Mouse (Mus musculus) MEL (cell line): ENCODE measurements around the gene Tsfm. TPM values are rescaled to one million over a fixed set of nuclear protein-coding genes. Genes with fewer than 3 reads are reported as not detected.

ENCODE experiments used
- DNase-seq: peaks from one replicate; pipeline ENCODE4 v3.0.0; 2011; ENCODE audit warnings: low read depth, low spot score
- H3K27ac ChIP-seq: 2 replicates; pipeline ENCODE4 v1.5.1; 2012; ENCODE audit warnings: low read depth, mild to moderate bottlenecking, control low read depth, low read length, moderate library complexity; ENCODE audit not compliant: control insufficient read depth
- H3K27me3 ChIP-seq, 2 experiments: fragments of 150-350 bp in 1 of 2; sonication (generic) in 1 of 2; 2 replicates each; pipeline ENCODE4 v1.6.1; 2012; ENCODE audit warnings: low read length in 2 of 2, mild to moderate bottlenecking in 2 of 2, improper control_type of control experiment in 1 of 2, moderate library complexity in 1 of 2; ENCODE audit not compliant: insufficient read depth in 2 of 2, control insufficient read depth in 1 of 2
- H3K36me3 ChIP-seq, 2 experiments: 2 replicates each; pipeline ENCODE4 v1.6.1; 2012 to 2014; ENCODE audit warnings: low read length in 2 of 2, improper control_type of control experiment in 1 of 2, inconsistent platforms in 1 of 2, mild to moderate bottlenecking in 1 of 2; ENCODE audit not compliant: insufficient read depth in 2 of 2, control insufficient read depth in 1 of 2
- H3K4me1 ChIP-seq, 2 experiments: fragments of 150-350 bp in 1 of 2; sonication (generic) in 1 of 2; 2 replicates each; pipeline ENCODE4 v1.6.1; 2012; ENCODE audit warnings: low read length in 2 of 2, improper control_type of control experiment in 1 of 2, mild to moderate bottlenecking in 1 of 2; ENCODE audit not compliant: insufficient read depth in 2 of 2, control insufficient read depth in 1 of 2
- H3K4me3 ChIP-seq, 2 experiments: fragments of 150-350 bp in 1 of 2; sonication (generic) in 1 of 2; 2 replicates each; pipeline ENCODE4 v1.5.1; 2012; ENCODE audit warnings: low read depth in 2 of 2, low read length in 2 of 2, mild to moderate bottlenecking in 2 of 2, moderate library complexity in 2 of 2, control low read depth in 1 of 2, improper control_type of control experiment in 1 of 2; ENCODE audit not compliant: control insufficient read depth in 1 of 2, insufficient read depth in 1 of 2
- H3K79me2 ChIP-seq: 2 replicates; pipeline ENCODE4 v1.6.1; 2012; ENCODE audit warnings: mild to moderate bottlenecking, low read length, moderate library complexity; ENCODE audit not compliant: control insufficient read depth, poor library complexity, insufficient read depth
- H3K9ac ChIP-seq: 2 replicates; pipeline ENCODE4 v1.6.1; 2012; ENCODE audit warnings: low read depth, mild to moderate bottlenecking, control low read depth, low read length, moderate library complexity; ENCODE audit not compliant: control insufficient read depth, poor library complexity, severe bottlenecking
- H3K9me3 ChIP-seq: fragments of 150-350 bp; sonication (generic); replicated peaks from 2 replicates; pipeline ENCODE4 v1.6.1; 2012; ENCODE audit warnings: mild to moderate bottlenecking, low read length, improper control_type of control experiment, moderate library complexity; ENCODE audit not compliant: insufficient read depth
- CHD1 ChIP-seq: IDR thresholded peaks from 2 replicates; pipeline ENCODE4 v1.6.1; 2012; ENCODE audit warnings: low read depth, mild to moderate bottlenecking, inconsistent platforms, low read length, improper control_type of control experiment
- E2F4 ChIP-seq: IDR thresholded peaks from 2 replicates; pipeline ENCODE4 v1.6.1; 2011; ENCODE audit warnings: low read depth, low read length, improper control_type of control experiment, borderline replicate concordance
- ELF1 ChIP-seq: IDR thresholded peaks from 2 replicates; pipeline ENCODE4 v1.6.1; 2014; ENCODE audit warnings: low read depth, mild to moderate bottlenecking, inconsistent platforms, low read length, improper control_type of control experiment, moderate library complexity
- EP300 ChIP-seq, 2 experiments: IDR thresholded peaks; 2 replicates each; pipeline ENCODE4 v1.6.1; 2011; ENCODE audit warnings: improper control_type of control experiment in 2 of 2, low read length in 2 of 2, low read depth in 1 of 2, mild to moderate bottlenecking in 1 of 2
- ETS1 ChIP-seq: IDR thresholded peaks from 2 replicates; pipeline ENCODE4 v1.6.1; 2012; ENCODE audit warnings: low read depth, mild to moderate bottlenecking, inconsistent platforms, low read length, improper control_type of control experiment, moderate library complexity
- GABPA ChIP-seq: IDR thresholded peaks from 2 replicates; pipeline ENCODE4 v1.6.1; 2012; ENCODE audit warnings: low read depth, mild to moderate bottlenecking, inconsistent platforms, low read length, improper control_type of control experiment, moderate library complexity
- HCFC1 ChIP-seq: IDR thresholded peaks from 2 replicates; pipeline ENCODE4 v1.6.1; 2012; ENCODE audit warnings: low read depth, mild to moderate bottlenecking, inconsistent platforms, low read length, improper control_type of control experiment, moderate library complexity
- JUND ChIP-seq: IDR thresholded peaks from 2 replicates; pipeline ENCODE4 v1.6.1; 2011; ENCODE audit warnings: low read depth, mild to moderate bottlenecking, improper control_type of control experiment, low read length
- KAT2A ChIP-seq: conservative IDR thresholded peaks from 2 replicates; pipeline ENCODE4 v1.6.1; 2012; ENCODE audit warnings: low read depth, low read length, improper control_type of control experiment, inconsistent platforms
- MYB ChIP-seq: IDR thresholded peaks from 2 replicates; pipeline ENCODE4 v1.6.1; 2011; ENCODE audit warnings: mild to moderate bottlenecking, low read depth, low read length, improper control_type of control experiment
- NRF1 ChIP-seq: IDR thresholded peaks from 2 replicates; pipeline ENCODE4 v1.6.1; 2014; ENCODE audit warnings: low read depth, mild to moderate bottlenecking, inconsistent platforms, low read length, improper control_type of control experiment, moderate library complexity; ENCODE audit not compliant: poor library complexity, insufficient read depth, severe bottlenecking
- POLR2AphosphoS5 ChIP-seq: IDR thresholded peaks from 2 replicates; pipeline ENCODE4 v1.6.1; 2012; ENCODE audit warnings: low read depth, borderline replicate concordance, mild to moderate bottlenecking, inconsistent platforms, low read length, moderate library complexity, mixed read lengths
- RCOR1 ChIP-seq: IDR thresholded peaks from 2 replicates; pipeline ENCODE4 v1.6.1; 2012; ENCODE audit warnings: low read depth, mild to moderate bottlenecking, inconsistent platforms, low read length, improper control_type of control experiment
- SIN3A ChIP-seq: IDR thresholded peaks from 2 replicates; pipeline ENCODE4 v1.6.1; 2012; ENCODE audit warnings: low read length, improper control_type of control experiment, inconsistent platforms
- TBP ChIP-seq: IDR thresholded peaks from 2 replicates; pipeline ENCODE4 v1.8.0; 2011; ENCODE audit warnings: low read depth, low read length, improper control_type of control experiment
- TCF12 ChIP-seq: IDR thresholded peaks from 2 replicates; pipeline ENCODE4 v1.6.1; 2014; ENCODE audit warnings: low read depth, mild to moderate bottlenecking, inconsistent platforms, low read length, improper control_type of control experiment, moderate library complexity
- USF1 ChIP-seq: IDR thresholded peaks from 2 replicates; pipeline ENCODE4 v1.6.1; 2014; ENCODE audit warnings: low read depth, mild to moderate bottlenecking, inconsistent platforms, low read length, improper control_type of control experiment, moderate library complexity
- ZNF384 ChIP-seq: IDR thresholded peaks from 2 replicates; pipeline ENCODE4 v1.6.1; 2012; ENCODE audit warnings: low read depth, mild to moderate bottlenecking, inconsistent platforms, low read length, improper control_type of control experiment
- polyA plus RNA-seq, 2 experiments: library from polyadenylated mRNA; stranded (reverse) in 1 of 2; unstranded in 1 of 2; fragments of >175 nt in 1 of 2; fragments of >200 nt in 1 of 2; gene quantifications; 2 replicates each; pipeline versions ENCODE4 v1.2.1 to v1.2.4; 2012; ENCODE audit warnings: low replicate concordance in 2 of 2, low read depth in 1 of 2; ENCODE audit not compliant: insufficient read length in 2 of 2, insufficient read depth in 1 of 2, missing spikeins in 1 of 2
- total RNA-seq: library from RNA; depleted of rRNA; stranded (reverse); fragments of 300-350 nt; gene quantifications from 2 replicates; pipeline ENCODE4 v1.2.3, GENCODE M21; 2012

Gene Tsfm
- total and polyA plus RNA-seq, 3 experiments: 84.7 to 90.0 TPM; not detected in 1

DNA sequence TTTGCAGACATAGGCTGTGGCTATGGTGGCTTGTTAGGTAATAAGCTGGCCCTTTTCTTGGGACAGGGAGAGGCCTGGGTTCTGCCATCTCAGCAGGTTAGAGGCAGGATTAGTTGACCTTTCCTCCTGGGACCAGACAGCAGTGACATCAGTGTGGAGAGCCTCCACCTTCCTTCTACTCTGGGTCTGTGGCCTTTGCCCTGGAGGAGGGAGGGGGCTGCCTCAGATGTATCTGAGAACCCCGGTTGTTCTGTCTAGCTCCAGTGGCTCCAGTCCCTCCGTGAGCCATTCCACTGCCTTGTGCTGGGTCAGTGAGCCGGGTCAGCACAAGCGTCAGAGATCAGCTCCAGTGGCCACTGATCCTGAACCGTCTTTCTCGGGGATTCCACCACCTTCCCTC, 12.5 kb upstream of the Tsfm start:
- H3K27ac ChIP-seq: no peak overlapping the region
- H3K79me2 ChIP-seq: peaks cover 4% of the 10 kb centered on the region; the same call in 1 of the 2 replicates
- H3K4me1 ChIP-seq: no peaks in the 10 kb centered on the region
- H3K36me3 ChIP-seq: no peaks in the 10 kb centered on the region; a peak in 1 of 4 replicates
- no peaks in the 10 kb centered on the region for H3K27me3 ChIP-seq
- H3K4me3 ChIP-seq: no peak overlapping the region
- H3K9ac ChIP-seq: no peak overlapping the region
- TF ChIP-seq CHD1 (no peak), RCOR1 (no peak), MYB (no peak), ETS1 (no peak), NRF1 (no peak), ELF1 (no peak), EP300 (IDR thresholded peaks at IDR 0.05; ENCODE audit: low read depth in 1 of 2, low read length in 2 of 2) (no peak), USF1 (no peak), HCFC1 (no peak), POLR2AphosphoS5 (no peak)
- H3K9me3 ChIP-seq: no peaks in the 10 kb centered on the region
- DNase-seq: no peak

DNA sequence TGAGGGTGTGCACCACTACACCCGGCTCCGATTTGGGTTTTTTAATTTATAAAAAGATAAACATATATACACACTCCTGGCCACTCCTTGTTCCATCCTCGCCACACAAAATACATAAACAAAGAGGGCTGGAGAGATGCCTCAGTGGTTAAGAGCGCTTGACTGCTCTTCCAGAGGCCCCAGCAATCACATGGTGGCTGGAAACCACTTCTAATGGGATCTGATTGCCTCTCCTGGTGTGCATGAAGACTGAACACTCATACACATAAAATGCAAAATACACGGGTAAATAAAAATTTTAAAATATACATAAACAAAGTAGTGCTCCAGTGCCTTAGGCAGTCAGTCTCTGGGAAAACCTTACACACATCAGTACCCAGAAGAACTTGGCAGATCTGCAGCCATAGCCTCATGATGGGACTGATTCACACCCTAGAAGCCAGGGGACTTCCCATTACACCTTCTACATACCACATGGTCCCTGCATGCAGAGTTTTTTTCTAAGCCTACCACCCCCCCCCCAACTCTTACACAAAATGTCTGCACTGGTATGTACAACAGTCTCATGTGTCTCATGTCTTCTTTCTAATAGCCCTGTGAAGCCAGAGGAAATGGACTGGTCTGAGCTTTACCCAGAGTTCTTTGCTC, 12.0 kb upstream of the Tsfm start:
- H3K9me3 ChIP-seq: no peaks in the 10 kb centered on the region
- no peak for DNase-seq
- TF ChIP-seq ETS1 (0 out of 2 replicates have a peak, but pooled peaks have one; percentile 0), TCF12 (no peak), POLR2AphosphoS5 (no peak), GABPA (no peak), E2F4 (no peak), JUND (no peak), TBP (peak; percentile 95), ZNF384 (peak; percentile 52; the same call in 1 of the 2 replicates), KAT2A (no peak), NRF1 (no peak), SIN3A (no peak), HCFC1 (no peak)
- peak overlapping the region; percentile 98 for H3K9ac ChIP-seq
- peaks cover 4% of the 10 kb centered on the region; the same call in 1 of the 2 replicates for H3K79me2 ChIP-seq
- H3K4me3 ChIP-seq: peak overlapping the region; percentile 88 to 96
- no peaks in the 10 kb centered on the region for H3K27me3 ChIP-seq
- H3K4me1 ChIP-seq: no peaks in the 10 kb centered on the region
- H3K27ac ChIP-seq: peak overlapping the region; percentile 68
- no peaks in the 10 kb centered on the region; a peak in 1 of 4 replicates for H3K36me3 ChIP-seq
